Mouse (Mus musculus) spleen, adult 18-20 months (tissue): ENCODE results near the gene Ttll7.

Source experiments
- DNase-seq, 2 experiments: peaks; one replicate each; pipeline ENCODE4 v3.0.0; 2022; ENCODE audit warnings: mixed read lengths in 2 of 2

Gene Ttll7

DNA sequence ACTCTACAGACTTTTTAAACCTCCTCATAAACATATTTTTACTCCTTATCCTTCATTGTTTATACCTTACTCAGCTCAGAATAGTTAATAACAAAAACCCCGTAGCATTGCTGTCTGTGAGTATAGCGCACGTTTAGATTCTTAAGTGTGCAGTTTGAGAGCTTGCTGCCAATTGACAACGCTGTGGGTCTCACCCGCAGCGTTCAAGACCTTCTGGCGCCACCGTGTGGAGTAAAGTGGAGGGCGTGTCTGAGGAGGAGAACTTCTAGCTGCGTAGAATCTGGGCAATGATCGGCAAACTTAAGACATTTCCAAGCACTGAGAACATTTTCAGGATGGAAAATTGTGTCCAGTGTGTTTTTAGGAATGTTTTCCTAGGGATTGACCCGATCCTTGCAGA, 62.6 kb downstream of the Ttll7 start:
- peak; percentile 43 to 73 for DNase-seq

DNA sequence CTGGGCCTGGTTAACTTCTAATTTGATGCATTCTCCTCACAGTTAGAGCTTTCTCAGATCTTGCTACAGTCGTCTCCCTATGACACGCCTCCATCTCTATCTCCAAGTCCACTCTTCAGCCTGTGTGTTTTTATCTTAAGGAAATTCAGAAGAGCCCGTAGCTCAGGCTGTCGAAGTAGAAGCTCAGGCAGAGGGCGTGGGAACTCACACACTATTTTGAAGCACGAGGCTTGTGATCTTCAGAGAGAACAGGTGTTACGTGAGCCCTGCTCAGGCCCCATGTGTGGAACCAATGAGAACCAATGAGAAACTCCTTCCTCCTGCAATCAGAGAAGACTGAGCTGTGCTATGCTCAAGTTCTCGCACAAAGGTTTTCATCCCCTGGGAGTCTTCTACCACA, 65.7 kb downstream of the Ttll7 start:
- no peak for DNase-seq

DNA sequence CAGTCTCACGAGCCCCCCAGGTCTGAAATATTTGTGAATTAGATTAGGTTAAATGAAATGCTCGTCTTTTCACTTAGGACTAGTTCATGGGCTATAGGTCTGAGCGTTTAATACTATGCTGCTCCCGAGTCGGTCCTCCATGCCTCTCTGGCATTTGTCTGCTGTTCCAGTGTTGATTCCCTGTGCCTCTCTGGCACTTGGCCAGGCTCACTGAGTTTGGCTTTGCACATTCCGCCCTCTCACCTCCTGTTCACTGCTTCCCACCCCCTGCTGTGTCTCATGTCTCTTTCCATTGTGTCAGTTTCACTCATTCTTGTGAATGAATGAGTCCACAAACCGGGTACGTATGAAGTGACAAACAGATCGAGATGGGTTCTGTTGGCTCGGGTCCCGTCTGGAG, 66.2 kb downstream of the Ttll7 start:
- DNase-seq: no peak

DNA sequence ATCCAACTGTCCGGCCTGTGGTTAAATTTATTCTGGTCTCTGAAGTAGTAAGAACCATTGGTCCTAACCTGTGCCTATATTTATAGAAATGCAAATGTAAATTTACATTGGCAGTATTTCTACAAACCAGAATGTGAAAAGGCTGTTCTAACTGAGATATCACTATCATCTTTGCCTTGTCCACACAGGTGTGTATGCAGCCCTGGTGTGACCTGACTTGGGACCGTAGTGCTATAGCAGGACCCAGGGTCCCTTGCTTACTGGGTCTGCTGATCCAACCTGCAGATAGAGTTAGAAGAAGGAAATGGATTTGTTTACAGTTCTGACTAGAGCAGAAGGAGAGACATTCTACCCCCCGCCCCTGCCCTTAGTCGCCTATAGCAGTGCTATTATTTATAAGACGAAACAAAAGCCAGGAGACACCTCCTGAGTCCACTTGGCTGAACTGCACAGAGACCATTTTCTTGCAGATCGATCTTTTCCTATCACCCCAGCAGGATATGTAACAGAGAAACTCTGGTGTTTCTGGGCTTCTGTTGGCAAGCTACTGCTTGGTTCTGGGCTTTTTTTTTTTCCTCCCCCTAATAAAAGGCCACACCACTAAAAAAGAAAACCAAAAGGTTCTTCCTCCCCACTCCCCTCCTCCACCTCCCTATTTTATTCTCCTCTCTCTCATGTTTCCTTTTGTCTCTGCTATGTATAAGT, 75.3 kb downstream of the Ttll7 start:
- DNase-seq: no peak

DNA sequence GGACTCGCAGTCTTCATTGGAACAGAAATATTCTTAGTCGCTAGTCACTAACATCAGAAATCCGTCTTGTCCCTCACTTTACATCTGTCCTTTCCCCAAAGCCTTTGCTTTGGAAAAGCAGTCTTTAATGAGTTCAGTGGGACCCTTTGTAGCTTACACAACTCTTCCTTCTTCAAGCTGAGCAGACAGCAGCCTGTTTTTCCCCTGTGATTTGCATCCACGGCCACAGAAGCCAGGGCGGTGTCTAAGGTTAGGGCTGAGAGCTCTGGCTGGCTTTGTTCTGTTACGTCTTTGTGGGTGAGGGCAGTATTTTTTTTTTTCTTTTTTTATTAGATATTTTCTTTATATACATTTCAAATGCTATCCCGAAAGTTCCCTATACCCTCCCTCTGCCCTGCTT, 76.0 kb downstream of the Ttll7 start:
- DNase-seq: no peak

DNA sequence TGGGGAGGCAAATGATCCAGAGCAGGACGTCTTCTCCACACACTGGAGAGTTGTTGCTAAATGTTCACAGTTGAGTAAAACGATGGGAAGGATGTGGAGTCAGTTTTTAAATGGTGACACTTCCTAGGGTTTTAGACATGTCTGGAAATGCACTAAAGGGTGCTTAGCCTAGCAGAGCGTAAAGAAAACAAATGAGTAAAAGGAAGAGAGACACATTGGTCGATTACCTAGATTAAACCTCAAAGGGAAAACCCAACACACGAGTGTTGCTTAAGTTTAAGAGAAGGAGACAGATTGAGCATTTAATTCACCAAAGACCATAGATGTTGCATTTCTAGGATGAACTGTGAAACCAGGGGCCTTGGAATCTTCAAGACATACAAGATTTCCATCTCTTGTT, 76.8 kb downstream of the Ttll7 start:
- DNase-seq: no peak

DNA sequence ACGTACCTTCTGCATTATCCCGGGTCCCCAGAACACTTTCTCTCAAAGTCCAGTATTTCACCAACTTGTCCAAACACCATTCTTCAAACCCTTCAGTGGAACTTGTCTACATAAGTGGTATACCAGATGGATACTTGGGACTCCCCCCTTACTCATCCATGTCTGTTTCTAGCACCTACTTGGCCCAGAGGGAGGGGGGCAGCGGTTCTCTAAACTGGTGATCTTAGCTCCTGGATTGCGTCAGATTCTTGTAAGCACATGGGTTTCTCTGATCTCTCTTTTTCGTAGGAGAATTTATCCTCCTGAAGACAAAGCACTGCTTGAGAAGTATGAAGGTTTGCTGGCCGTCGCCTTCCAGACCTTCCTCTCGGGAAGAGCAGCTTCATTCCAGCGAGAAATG, 79.0 kb downstream of the Ttll7 start:
- no peak for DNase-seq

DNA sequence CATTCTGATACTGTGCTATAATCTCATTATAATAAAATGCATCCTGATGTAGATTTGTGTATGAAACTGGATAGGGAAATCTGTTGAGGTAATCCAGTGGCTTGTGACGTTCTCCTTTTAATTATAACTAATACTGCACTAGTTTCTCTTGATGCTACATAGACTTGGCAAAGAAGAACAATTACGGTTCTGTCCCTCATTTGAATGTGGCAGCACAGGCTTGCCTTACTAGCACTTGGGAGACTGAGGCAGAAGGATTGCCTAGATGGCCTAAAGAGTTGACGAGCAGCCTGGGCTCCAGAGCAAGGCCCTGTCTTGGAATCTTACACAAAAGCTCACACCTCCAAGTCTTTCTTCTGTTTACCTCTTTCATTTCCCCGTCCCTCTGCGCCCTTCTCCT, 80.3 kb downstream of the Ttll7 start:
- DNase-seq: no peak

DNA sequence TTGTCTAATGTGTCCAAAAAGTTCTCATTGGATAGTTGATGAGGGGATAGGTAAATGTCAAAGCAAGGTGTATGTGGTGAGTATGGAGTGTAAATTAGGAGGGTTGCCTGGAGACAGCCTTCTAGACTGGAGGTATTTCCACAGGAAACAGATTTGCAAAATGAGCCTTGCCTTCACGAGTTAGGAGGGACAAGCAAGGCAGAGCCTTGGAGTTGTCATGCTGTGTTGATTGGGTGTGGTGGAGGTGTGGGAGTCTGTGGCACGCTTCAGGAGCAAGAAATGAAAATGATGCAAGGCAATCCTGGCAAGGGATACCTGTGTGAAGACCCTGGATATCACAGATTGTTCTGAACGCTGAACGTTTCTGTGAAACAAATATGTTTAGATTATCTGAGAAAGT, 84.7 kb downstream of the Ttll7 start:
- DNase-seq: no peak

DNA sequence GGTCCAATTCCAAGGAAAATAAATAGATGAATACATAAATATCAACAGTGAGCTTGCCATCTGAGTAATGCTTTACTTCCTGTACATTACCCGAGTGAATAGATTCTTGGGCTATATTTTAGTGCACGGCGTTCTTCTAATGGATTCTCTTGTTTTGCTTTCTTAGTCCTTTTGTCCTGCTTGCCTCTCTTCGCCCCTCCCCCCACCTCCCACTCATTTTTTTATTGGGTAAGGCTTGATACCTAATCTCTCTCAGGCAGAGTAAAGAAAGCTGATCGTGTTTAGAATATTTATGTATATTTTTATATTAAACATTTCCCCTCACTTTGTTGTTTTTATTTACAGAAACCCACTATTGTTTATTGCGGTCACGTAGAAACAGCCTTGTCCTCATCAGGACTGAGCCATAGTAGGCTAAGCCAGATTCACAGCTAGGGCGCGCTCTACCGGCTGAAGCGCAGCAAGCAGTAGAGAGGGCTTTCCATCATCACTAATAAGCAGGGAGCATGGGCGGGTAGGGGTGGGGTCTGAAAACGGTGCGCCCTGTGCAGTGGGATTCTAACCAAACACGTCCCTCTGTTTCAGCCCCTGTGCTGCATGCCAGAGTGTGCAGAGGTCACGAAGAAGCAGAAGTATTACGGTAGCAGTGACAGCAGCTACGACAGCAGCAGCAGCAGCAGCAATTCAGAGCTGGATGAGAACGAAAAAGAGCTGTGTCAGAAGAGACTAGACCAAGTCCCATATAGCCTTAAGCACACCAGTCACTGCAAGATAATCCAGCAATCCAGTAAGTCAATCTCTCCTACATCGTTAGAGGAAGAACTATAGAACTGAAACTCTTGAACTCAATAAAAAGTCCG, 87.5 kb downstream of the Ttll7 start:
- DNase-seq: no peak

DNA sequence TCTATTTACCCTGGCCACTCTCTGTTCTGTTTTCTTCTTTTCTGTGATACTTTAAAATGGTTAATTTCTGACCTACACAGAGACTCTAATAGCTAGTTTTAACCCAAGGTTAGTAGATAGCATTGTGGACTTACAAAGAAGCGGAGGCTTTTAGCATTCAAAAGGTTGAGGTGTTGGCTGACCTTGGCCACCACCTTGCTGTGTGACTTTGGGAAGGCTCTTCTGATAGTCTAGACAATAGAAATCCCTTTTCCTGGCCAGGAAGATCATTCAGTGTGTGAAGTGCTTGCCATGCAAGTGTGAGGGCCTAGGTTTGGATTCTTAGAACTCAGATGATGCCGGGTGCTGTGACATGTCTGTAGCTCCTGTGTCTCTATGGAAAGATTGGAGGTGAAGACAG, 90.9 kb downstream of the Ttll7 start:
- DNase-seq: no peak

DNA sequence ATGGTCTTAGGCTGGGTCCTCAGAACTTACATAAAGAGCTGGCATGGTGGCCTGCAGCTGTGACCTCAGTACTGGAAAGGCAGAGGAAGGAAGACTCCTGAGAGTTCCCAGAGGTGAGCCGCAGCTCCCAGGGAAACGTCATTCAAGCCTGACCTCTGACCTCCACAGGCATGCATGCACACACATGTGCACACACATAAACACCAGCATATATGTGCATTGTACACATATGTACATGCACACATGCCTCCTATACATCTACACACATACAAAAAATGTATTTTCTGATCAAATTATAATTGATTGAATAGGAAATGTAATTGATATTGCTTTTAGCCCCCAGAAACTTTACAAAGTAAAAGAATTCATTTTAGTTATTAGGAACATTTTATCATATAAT, 93.2 kb downstream of the Ttll7 start:
- no peak for DNase-seq

DNA sequence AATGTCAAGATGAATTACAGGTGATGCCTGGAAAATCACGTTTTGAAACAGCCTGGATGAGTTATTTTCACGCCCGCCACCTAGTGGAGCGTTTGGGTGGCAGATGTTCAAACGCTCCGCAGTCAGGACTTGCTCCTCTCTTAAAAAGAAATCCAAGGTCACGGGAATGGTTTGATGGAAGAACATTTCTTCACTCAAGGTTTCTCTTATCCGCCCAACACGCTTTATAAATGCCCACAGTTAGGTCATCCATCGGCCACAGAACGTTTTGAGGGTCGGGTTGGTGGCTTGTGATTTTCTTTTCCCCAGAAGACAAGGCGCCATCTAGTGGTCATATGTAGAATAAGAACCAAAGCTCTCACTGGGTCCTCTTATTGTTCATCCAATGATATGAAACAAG, 93.7 kb downstream of the Ttll7 start:
- peak in 1 of 2 experiments; percentile 57 for DNase-seq

DNA sequence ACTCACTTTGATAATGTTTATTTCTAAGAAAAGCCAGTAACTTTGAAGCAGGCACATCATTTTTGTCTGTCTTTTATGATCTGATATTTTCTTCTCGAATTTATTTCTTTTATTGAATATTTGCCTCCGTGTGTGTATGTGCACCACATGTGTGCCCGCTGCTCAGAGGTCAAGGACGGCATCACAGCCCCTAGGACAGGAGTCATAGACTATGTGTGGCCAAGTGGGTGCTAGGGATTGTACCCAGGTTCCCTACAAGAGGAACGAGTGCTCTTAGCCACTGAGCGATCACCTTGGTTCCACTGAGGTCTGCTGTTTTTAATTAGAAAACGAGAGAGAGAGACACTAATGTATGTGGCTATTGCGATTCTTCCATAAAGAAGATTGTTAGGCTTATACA, 94.5 kb downstream of the Ttll7 start:
- no peak for DNase-seq

DNA sequence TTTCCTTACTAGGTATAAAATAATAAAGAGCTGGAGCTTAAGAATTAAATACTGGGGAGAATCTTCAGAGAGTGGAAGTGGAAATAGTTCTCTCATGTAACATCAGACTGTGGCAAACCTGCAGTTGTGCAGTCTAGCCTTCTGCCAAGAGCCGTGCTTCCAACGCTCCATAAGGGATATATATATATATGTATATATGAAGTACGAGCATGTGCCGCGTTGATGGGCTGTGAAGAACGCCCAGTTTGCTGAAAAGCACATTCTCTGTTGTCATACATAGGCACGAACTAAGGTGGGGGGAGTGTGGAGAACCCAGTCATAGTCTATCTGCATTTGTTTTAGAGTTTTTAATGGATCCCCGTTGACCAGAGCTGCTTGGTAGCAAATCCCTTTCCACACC, 104.6 kb downstream of the Ttll7 start:
- no peak for DNase-seq

DNA sequence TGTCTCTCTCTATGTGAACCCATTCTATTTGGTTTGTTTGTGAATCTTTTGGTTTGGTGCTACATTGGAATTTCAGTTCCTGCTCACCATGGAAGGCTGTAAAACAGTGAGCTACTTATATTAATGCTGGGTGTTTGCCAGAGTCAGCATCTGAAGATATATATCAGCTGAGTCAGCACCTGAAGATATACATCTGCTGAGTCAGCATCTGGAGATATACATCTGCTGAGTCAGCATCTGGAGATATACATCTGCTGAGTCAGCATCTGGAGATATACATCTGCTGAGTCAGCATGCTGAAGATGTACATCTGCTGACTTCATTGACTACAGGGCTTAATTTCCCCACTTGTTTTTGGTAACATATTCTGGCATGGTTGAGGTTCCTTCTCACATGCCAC, 110.7 kb downstream of the Ttll7 start:
- DNase-seq: no peak

DNA sequence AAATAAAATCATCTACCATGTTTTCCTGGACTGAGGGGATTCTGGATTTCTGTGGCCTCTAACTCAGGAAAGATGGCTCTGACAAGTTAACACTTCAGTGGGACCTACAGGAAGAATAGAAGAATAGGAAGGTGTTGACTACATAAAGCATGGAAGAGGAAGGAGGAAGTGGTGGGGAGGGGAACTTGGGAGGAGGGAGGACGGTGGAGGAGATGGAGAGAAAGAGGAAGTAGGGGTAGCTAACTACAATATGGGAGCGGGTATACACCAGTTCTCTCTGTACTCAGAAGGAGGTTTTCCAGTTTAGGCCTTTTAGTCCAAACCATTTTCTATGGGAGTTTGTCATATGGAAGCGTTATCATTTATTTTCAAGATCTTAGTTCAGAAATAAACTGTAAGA, 112.2 kb downstream of the Ttll7 start:
- DNase-seq: no peak

DNA sequence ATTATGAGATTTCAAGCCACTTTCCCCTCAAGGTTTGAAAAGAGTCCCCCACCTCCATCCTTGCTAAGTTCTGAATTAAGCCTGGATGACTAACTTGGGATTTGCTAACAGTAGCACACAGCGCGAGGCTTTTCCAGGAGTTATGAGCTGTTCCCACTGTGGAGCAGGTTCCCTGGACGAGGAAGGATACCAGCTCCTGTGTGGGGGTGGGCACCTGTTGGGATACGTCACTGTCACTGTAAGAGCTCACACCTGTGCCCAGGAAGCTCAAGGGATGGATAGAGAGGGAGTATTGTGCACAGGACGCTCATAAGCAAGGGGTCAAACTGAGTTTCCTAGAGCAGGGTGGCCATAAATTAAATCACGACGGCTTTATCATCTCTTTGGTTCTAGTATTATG, 115.1 kb downstream of the Ttll7 start:
- no peak for DNase-seq

DNA sequence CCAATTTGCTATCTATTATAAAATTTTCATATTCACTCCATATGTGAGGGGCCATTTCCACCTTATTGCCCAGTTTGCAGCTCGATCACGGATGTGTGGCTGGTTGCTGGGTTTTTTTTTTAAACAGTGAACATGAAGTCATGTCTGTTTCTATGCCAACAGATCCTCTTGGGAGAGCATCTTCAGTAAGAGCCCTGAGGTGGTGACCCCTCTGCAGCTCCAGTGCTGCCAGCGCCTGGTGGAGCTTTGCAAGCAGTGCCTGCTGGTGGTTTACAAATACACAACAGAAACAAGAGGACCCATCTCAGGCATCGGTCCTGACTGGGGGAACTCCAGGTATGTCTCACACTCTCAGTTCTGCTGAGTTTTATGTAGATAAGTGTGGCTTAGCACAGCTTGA, 115.7 kb downstream of the Ttll7 start:
- no peak for DNase-seq

DNA sequence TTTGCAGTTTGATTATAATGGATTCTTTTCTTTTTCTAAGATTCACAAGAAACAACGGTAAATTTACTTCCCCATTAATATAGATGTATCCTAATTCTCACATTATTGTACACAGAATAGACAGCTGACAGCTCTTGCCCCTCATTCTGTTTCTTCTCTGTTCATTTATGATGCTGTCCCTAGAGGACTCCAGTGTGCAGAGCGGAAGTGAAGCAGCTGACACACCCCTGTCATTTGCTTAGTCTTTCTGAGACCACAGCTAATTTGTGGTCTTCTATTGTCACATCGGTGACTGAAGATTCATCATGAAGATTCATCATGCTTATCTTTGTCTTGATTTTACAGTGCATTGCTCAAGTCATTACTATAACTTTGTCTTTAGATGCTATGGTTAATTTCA, 126.1 kb downstream of the Ttll7 start:
- DNase-seq: no peak

DNA sequence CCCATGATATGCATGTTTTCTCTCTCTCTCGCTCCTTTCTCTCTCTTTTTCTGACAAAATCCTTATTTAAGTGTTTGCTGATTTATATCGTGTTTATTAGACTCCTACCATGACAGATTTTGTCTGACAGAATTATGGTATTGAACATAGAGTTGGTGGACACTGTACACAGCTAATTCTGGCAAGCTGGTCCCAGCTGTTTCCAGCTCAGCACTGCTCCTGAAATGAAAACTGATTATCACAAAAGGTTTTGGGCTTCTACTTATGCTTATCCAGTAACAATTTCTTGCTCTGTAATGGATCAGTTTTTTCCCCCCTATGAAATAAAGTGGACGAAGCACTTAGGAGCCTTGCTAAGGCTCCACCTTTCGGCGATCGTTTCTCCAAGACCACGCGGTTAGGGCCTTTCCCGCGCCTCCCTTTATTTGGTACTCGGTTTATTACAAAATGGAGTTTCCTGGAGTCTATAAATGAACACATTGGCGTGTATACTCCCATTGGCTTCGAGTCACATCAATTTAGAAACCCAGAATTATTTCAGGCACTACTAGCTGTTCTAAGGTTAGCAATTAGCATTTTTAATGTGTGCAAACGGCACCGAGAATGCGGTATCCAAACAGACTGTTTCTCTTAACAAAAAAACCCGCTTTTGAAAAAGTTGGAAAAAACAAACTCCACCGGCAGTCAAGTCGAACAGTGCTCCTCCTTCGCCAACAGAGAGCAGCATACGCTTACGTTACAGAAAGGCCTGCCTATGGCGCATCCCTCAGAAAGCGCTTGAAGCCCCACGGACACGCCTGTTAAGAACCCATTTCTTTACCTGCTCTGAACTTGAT, 141.9 kb downstream of the Ttll7 start:
- DNase-seq: no peak

DNA sequence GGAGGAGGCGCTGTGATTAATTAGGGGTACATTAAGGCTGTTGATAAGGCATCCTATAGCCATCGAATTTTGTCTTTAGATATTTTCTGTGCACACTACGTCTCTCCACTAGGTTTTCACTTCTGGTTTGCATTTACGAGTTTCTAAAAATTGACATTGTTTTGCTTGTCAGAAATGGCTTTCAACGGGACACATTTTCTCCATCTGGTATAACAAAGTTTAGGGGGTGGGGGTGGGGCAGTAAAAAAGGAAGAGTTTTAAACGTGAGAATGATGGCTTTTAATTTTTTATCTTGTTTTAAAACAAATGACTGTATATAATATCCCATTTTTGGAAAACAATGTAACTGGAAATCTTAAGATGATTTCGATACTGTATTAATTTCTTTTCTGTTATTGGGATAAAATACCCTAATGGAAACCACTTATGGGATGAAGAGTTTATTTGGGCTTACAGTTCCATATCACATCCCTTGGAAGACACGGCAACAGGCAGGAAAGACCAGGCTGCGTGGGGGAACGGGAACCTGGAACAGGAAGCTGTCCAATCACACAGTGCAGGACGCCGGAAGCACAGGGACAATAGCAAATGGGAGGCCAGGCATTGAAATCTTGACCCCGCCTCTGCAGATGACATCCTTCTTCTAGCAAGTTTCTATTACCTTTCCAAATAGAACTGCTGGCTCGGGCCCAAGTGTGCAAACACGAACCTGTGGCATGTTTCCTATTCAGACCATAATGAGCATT, 142.7 kb downstream of the Ttll7 start:
- DNase-seq: no peak

DNA sequence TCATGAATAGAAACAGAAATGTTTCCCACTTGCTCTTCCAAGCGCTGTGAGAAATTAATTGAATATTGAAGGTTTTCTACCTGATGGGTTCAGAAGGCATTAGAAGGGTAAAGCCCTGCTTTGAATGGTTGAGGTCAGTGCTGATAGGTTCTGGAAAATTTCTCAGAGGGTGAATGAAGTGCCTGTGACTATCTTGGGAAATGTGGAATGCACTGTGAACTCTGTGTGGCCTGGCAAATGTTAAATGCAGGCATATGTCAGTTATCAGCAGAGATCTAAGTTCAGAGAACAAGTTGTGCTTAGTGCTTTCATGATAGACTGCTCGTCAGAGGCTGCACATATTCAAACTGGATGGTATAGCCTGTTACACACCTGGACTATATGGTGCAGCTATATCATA, 147.0 kb downstream of the Ttll7 start:
- no peak for DNase-seq
